Mouse (Mus musculus) hindbrain, embryonic 16.5 days (tissue): Measurements from ENCODE around the gene Gm20914. TPM values are rescaled to one million over a fixed set of nuclear protein-coding genes. Genes with fewer than 3 reads are reported as not detected.
"Not testable (repeated sequence)": the region's sequence is repeated elsewhere in the genome, so short reads cannot be mapped to it uniquely, and the experiment has no call there.

Experiments
- ATAC-seq: fragments of 200-750 bp; cut with Nextera tagmentation; 2 replicates; pipeline ENCODE4 v1.8.0; 2017; ENCODE audit warnings: moderate TSS enrichment, moderate library complexity
- H3K27ac ChIP-seq: fragments of 300-500 bp; sonication (generic); 2 replicates; pipeline ENCODE4 v1.5.1; 2014; ENCODE audit warnings: low read depth, mild to moderate bottlenecking, control low read depth, low read length, moderate library complexity
- H3K27me3 ChIP-seq: fragments of 300-500 bp; sonication (generic); replicated peaks from 2 replicates; pipeline ENCODE4 v1.6.1; 2014; ENCODE audit warnings: low read length; ENCODE audit not compliant: control insufficient read depth, insufficient read depth
- H3K36me3 ChIP-seq: fragments of 300-500 bp; sonication (generic); 2 replicates; pipeline ENCODE4 v1.6.1; 2014; ENCODE audit warnings: mild to moderate bottlenecking, low read length, moderate library complexity, mixed read lengths; ENCODE audit not compliant: control insufficient read depth, insufficient read depth
- H3K4me1 ChIP-seq: fragments of 300-500 bp; sonication (generic); 2 replicates; pipeline ENCODE4 v1.6.1; 2014; ENCODE audit warnings: low read depth, low read length; ENCODE audit not compliant: control insufficient read depth, insufficient read depth
- H3K4me2 ChIP-seq: fragments of 300-500 bp; sonication (generic); 2 replicates; pipeline ENCODE4 v1.6.1; 2014; ENCODE audit warnings: mild to moderate bottlenecking, low read length, control low read depth, moderate library complexity
- H3K4me3 ChIP-seq: fragments of 300-500 bp; sonication (generic); 2 replicates; pipeline ENCODE4 v1.5.1; 2014; ENCODE audit warnings: mild to moderate bottlenecking, low read length, control low read depth, moderate library complexity
- H3K9ac ChIP-seq: fragments of 300-500 bp; sonication (generic); 2 replicates; pipeline ENCODE4 v1.6.1; 2014; ENCODE audit warnings: low read depth, mild to moderate bottlenecking, control low read depth, low read length, moderate library complexity
- H3K9me3 ChIP-seq: fragments of 300-500 bp; sonication (generic); 2 replicates; pipeline ENCODE4 v1.6.1; 2014; ENCODE audit warnings: mild to moderate bottlenecking, low read length, moderate library complexity; ENCODE audit not compliant: control insufficient read depth
- WGBS: fragments of 180-500 bp; shearing (Covaris S2); extraction: QIAGEN DNeasy Blood & Tissue Kit; methylation state at CpG from one replicate; pipeline ENCODE4 v1.1.7; 2014; 5-methylcytosine and 5-hydroxymethylcytosine counted together
- polyA plus RNA-seq: library from polyadenylated mRNA; unstranded; fragments of >200 nt; fragmentation: Nextera tagmentation; extraction: Ambion mirVana; gene quantifications from 2 replicates; pipeline ENCODE4 v1.2.1, GENCODE M21; 2015

The Gm20914 gene
- polyA plus RNA-seq: not detected in 2 replicates

DNA sequence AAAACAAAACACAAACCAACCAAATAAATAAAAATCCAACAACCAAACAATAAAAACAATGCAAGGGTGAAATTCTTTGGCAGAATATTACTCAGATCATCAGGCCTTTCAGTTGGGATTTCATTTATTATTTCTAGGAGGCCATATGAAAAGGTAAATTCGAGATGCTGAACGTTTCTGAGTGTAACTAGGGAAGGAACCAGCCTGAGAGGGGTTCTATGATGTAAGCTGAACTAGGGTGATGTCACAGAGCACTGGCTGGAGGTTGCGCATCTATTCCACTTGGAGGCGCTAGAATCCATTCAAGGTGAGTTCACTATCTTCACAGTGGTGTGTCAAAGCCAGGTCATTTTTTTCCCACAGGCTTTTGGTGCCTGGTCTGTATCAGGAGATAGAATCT is at the start of gene Gm20914:
TSS of gene Gm20914 (plus strand) at position 301 of the 400 bp plus-strand sequence.
- H3K4me3 ChIP-seq, H3K27me3 ChIP-seq, H3K27ac ChIP-seq, H3K36me3 ChIP-seq, H3K9me3 ChIP-seq, H3K4me1 ChIP-seq, H3K4me2 ChIP-seq, ATAC-seq, H3K9ac ChIP-seq: not testable (repeated sequence)
- no CpG with 5 or more reads among the region's 4 CpGs for WGBS

Other genes with a start within 250 kb of the Gm20914 start
- gene Gm21854, start 69.0 kb upstream of the Gm20914 start, polyA plus RNA-seq: not detected in 2 replicates
- not detected in 2 replicates for gene Gm28171, start 67.4 kb downstream of the Gm20914 start, polyA plus RNA-seq
- gene Gm21778, start 216.5 kb downstream of the Gm20914 start, polyA plus RNA-seq: not detected in 2 replicates